Mouse (Mus musculus) liver, postnatal 0 days (tissue): ENCODE data around the gene Ech1. TPM values are rescaled to one million over a fixed set of nuclear protein-coding genes. Genes with fewer than 3 reads are reported as not detected.
A peak's percentile ranks its signal among the peaks of the same experiment; 100 is the strongest.

Source experiments
- ATAC-seq: fragments of 200-750 bp; cut with Nextera tagmentation; 2 replicates; pipeline ENCODE4 v1.8.0; 2017; ENCODE audit warnings: mild to moderate bottlenecking, moderate library complexity
- DNase-seq: peaks from one replicate; pipeline ENCODE4 v3.0.0-alpha.2; 2016
- H3K27ac ChIP-seq: fragments of 300-500 bp; sonication (generic); 2 replicates; pipeline ENCODE4 v1.5.1; 2014; ENCODE audit warnings: antibody characterized with exemption, moderate library complexity, mild to moderate bottlenecking, low read depth
- H3K27me3 ChIP-seq: fragments of 300-500 bp; sonication (generic); 2 replicates; pipeline ENCODE4 v1.6.1; 2014; ENCODE audit warnings: low read length, control low read depth, mixed read lengths; ENCODE audit not compliant: insufficient read depth
- H3K36me3 ChIP-seq: fragments of 300-500 bp; sonication (generic); replicated peaks from 2 replicates; pipeline ENCODE4 v1.6.1; 2014; ENCODE audit warnings: mild to moderate bottlenecking, control low read depth, low read length, moderate library complexity, mixed read lengths; ENCODE audit not compliant: insufficient read depth
- H3K4me1 ChIP-seq: fragments of 300-500 bp; sonication (generic); 2 replicates; pipeline ENCODE4 v1.6.1; 2014; ENCODE audit warnings: antibody characterized with exemption, mild to moderate bottlenecking, control low read depth; ENCODE audit not compliant: insufficient read depth
- H3K4me2 ChIP-seq: fragments of 300-500 bp; sonication (generic); 2 replicates; pipeline ENCODE4 v1.6.1; 2014; ENCODE audit warnings: low read depth, mild to moderate bottlenecking, low read length, moderate library complexity, mixed read lengths
- H3K4me3 ChIP-seq: fragments of 300-500 bp; sonication (generic); 2 replicates; pipeline ENCODE4 v1.5.1; 2014; ENCODE audit warnings: low read depth, low read length
- H3K9ac ChIP-seq: fragments of 300-500 bp; sonication (generic); replicated peaks from 2 replicates; pipeline ENCODE4 v1.6.1; 2014; ENCODE audit warnings: mild to moderate bottlenecking, moderate library complexity
- H3K9me3 ChIP-seq: fragments of 300-500 bp; sonication (generic); 2 replicates; pipeline ENCODE4 v1.6.1; 2016; ENCODE audit warnings: mild to moderate bottlenecking, control low read depth, low read length, mixed read lengths
- CTCF ChIP-seq: sonication (generic); IDR thresholded peaks from 2 replicates; pipeline ENCODE4 v1.5.1; 2016; ENCODE audit warnings: antibody characterized with exemption, low read depth
- EP300 ChIP-seq: IDR thresholded peaks from 2 replicates; pipeline ENCODE4 v1.6.1; 2016; ENCODE audit warnings: antibody characterized with exemption, low read depth, mild to moderate bottlenecking
- WGBS: fragments of 180-500 bp; shearing (Covaris S2); extraction: QIAGEN DNeasy Blood & Tissue Kit; methylation state at CpG from one replicate; pipeline ENCODE4 v1.1.7; 2014; ENCODE audit not compliant: insufficient replicate concordance; 5-methylcytosine and 5-hydroxymethylcytosine counted together
- polyA plus RNA-seq: library from polyadenylated mRNA; unstranded; fragments of >200 nt; fragmentation: Nextera tagmentation; extraction: Ambion mirVana; gene quantifications from 2 replicates; pipeline ENCODE4 v1.2.1, GENCODE M21; 2015

Ech1 gene
- polyA plus RNA-seq, result 534 and 566 TPM in 2 replicates

DNA sequence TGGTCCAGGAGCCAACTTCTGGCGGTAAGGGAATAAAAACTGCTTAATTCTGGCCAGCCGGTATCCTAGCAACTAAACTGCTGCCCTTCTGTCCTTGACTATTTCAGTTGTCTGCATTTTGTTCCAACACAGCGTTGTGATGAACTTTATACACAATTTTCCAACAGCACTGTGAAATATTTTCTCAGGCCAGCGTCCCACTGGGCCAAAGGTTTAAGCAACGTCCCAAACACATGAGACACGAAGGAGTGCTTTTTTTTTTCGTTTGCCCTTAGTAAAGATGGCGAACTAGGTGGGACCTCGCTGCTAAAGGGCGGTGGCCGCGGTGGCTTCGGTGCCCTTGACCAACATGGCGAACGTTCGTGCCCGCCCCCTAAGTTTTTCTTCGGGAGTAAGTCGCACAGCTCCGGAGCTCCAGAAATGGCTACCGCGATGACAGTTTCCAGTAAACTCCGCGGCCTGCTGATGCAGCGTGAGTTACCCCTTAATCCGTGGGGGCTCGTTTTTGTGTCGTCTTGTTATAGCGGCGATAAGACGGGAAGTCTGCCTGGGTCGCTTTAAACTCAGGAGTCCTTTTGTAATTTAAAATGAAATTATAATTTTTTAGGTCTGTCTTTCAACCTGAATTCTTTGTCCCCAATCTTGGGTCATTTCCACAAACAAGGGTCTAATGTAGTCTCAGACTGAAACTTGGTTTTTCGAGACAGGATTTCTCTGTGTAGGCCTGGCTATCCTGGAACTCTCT is at the start of gene Ech1:
Gene Ech1, plus strand, starts transcription at position 277 of the 745 bp plus-strand sequence.
- peak within 1 kb of the TSS; percentile 70 for H3K9ac ChIP-seq
- TF ChIP-seq CTCF (no peak), EP300 (peak; percentile 85; the same call in 1 of the 2 replicates)
- peaks cover 39% of the 10 kb centered on the region for H3K36me3 ChIP-seq
- H3K9me3 ChIP-seq, result no peaks in the 10 kb centered on the region
- H3K27me3 ChIP-seq, result no peaks in the 10 kb centered on the region
- 1% methylated on average over 33 of the region's 33 CpGs for WGBS
- ATAC-seq (peak; percentile 81), DNase-seq (peak; percentile 92)
- peak within 1 kb of the TSS; percentile 55 for H3K4me3 ChIP-seq
- H3K4me2 ChIP-seq, result peak within 1 kb of the TSS; percentile 69
- peaks cover 35% of the 10 kb centered on the region for H3K4me1 ChIP-seq
- peak within 1 kb of the TSS; percentile 92 for H3K27ac ChIP-seq

DNA sequence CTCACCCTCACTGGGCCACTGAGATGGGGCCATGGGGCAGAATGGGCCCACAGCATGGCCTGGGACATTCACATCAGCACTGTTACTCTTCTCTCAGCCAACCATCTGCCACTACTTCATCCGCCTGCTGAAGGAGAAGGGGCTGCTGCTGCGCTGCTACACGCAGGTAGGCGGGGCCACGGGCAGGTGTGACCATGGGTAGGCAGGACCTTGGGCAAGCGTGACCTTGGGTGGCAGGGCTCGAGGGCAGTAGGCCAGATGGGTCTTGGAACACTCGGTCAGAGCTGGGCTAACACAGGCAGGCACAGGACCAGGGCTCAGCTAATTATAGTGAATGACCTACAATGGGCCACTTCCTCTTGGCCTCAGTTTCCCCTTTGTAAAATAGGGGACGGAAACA is 46.2 kb upstream of the Ech1 start:
- Histone ChIP-seq H3K9me3 (no peaks in the 10 kb centered on the region), H3K4me1 (peaks cover 10% of the 10 kb centered on the region), H3K36me3 (peaks cover 12% of the 10 kb centered on the region), H3K27ac (no peak overlapping the region), H3K4me3 (no peak overlapping the region), H3K4me2 (no peak overlapping the region), H3K27me3 (no peaks in the 10 kb centered on the region), H3K9ac (no peak overlapping the region)
- no peak for ATAC-seq
- TF ChIP-seq EP300, result no peak
- TF ChIP-seq CTCF, result no peak
- 77% methylated on average over 9 of the region's 9 CpGs for WGBS
- DNase-seq, result no peak

DNA sequence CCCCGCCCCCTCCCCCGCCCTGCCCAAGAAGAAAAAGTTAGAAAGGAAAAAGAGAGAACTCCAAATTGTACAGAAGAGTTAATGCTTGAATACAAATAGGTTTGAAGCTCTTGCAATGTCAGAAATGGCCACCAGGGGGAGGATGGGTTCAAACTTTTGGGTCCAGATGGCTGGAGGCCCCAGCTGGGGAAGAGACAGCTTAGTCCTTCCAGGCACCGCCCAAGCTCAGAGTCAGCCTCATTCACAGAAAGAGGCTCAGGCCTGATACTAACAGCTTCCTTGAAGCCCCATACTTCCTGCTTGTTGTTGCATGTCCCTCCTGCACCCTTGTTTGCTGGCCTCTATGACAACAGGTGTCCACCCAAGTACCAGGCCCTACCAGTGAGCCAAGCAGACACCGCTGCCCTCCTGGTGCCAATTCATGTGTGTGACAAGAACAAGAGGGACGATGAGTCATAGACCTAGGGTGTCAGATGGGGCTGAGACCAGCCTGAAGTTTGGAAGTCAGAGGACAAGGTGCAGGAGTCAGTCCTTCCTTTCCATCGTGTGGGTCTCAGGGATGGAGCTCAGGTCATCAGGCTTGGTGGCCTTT is 44.9 kb upstream of the Ech1 start:
- no peak overlapping the region for H3K9ac ChIP-seq
- ATAC-seq (peak; percentile 74), DNase-seq (peak; percentile 90)
- H3K4me3 ChIP-seq, result no peak overlapping the region
- TF ChIP-seq CTCF, result peak; percentile 89
- no peak for TF ChIP-seq EP300
- H3K36me3 ChIP-seq, result peaks cover 12% of the 10 kb centered on the region
- WGBS, result 44% methylated on average over 6 of the region's 6 CpGs
- no peak overlapping the region; the same call in 1 of the 2 replicates for H3K4me2 ChIP-seq
- H3K27ac ChIP-seq, result peak overlapping the region; percentile 62
- H3K27me3 ChIP-seq, result no peaks in the 10 kb centered on the region
- H3K9me3 ChIP-seq, result no peaks in the 10 kb centered on the region
- H3K4me1 ChIP-seq, result peaks cover 10% of the 10 kb centered on the region

DNA sequence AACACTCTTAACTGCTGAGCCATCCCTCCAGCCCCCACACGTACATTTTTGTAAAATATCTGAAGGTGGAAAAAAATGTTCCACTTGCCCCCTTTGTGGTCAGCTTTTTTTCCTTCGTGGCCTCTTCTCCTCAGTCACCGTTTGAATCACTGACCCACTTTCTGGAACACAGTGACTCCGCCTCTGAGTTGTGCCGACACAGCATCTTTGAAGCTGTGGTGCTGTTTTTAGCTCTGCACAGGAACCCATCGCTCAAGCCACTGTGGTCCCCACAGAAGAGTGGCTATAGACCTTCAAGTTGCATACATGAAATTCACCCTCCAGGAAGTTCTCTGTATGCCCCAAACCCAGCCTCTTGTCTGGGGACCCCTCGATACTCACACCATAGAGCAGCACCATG is 44.2 kb upstream of the Ech1 start:
- DNase-seq (no peak), ATAC-seq (no peak)
- Histone ChIP-seq H3K4me2 (no peak overlapping the region; the same call in 1 of the 2 replicates), H3K4me3 (no peak overlapping the region), H3K27me3 (no peaks in the 10 kb centered on the region), H3K36me3 (peaks cover 12% of the 10 kb centered on the region), H3K27ac (peak overlapping the region; percentile 62), H3K9ac (no peak overlapping the region; the same call in 1 of the 2 replicates), H3K4me1 (peaks cover 10% of the 10 kb centered on the region), H3K9me3 (no peaks in the 10 kb centered on the region)
- TF ChIP-seq CTCF (no peak), EP300 (no peak)
- 45% methylated on average over 7 of the region's 7 CpGs for WGBS

DNA sequence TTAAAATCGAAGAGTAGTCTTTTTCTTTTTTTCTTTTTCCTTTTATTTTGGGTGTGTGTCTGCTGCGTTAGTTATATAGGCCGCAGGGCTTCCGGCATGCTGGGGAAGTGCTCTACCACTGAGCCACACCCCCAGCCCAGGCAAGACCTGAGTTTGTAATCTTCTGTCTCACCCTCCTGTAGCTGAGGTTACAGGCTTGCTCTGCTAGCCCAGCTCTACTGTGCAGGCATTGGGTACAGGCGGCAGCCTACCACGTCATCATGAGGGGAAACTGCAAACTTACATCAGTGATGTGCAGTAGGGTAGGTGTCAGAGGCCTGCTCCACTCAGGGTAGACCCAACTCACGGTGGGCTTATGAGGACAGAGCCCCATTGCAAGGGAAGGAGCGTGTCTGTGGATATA is 43.8 kb upstream of the Ech1 start:
- Histone ChIP-seq H3K9ac (no peak overlapping the region; the same call in 1 of the 2 replicates), H3K9me3 (no peaks in the 10 kb centered on the region), H3K4me1 (peaks cover 10% of the 10 kb centered on the region), H3K4me3 (no peak overlapping the region), H3K36me3 (peaks cover 12% of the 10 kb centered on the region), H3K4me2 (no peak overlapping the region), H3K27me3 (no peaks in the 10 kb centered on the region), H3K27ac (peak overlapping the region; percentile 62; the same call in 1 of the 2 replicates)
- 58% methylated on average over 8 of the region's 8 CpGs for WGBS
- DNase-seq, result no peak
- TF ChIP-seq EP300, result no peak
- TF ChIP-seq CTCF, result no peak
- ATAC-seq, result no peak

DNA sequence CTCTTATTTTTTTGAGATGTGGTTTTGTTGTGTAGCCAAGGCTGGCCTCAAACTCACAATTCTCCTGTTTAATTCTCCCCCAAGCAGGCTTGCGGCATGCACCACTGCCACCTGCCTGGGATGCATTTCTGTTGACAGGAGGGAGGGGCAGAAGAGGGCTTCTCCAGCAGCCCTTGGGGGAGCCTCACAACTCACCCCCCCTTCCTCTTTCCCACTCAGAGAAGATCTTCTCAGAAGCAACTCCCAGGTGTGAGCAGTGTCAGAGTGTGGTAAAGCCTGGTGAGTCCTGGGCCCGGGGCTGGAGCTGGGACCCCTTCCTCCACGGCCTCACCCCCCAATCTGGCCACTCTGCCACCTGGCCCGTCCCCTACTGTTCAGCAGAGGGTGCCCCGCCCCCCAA is 39.9 kb upstream of the Ech1 start:
- Histone ChIP-seq H3K4me2 (no peak overlapping the region), H3K9ac (no peak overlapping the region), H3K27me3 (no peaks in the 10 kb centered on the region), H3K4me1 (peaks cover 19% of the 10 kb centered on the region), H3K9me3 (no peaks in the 10 kb centered on the region), H3K4me3 (no peak overlapping the region), H3K36me3 (peaks cover 12% of the 10 kb centered on the region), H3K27ac (no peak overlapping the region)
- DNase-seq (no peak), ATAC-seq (no peak)
- WGBS, result 67% methylated on average over 3 of the region's 5 CpGs
- TF ChIP-seq CTCF (no peak), EP300 (no peak)
